In the genomic region with DNA sequence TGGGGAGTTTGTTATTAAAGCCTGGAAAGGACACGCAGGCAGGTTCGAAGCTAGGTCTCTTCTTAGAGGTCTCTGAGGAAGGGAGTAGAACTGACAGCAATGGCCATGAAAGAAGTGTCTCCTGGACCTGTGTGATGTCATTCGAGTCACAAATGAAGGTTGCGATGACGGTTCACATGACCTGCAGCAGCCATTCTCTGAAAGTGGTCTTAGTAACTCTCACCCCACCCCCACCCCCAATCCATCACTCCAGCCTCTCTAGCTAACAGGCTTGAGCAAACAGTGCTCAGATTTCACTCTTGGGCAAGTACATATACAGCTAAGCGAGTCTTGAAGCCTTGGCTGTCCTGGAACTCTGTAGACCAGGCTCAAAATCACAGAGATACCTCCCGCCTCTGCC, we compare ENCODE assay signal across 7 mouse cellular contexts. TPM values are rescaled to one million over a fixed set of nuclear protein-coding genes. Genes with fewer than 3 reads are reported as not detected.
DNase-seq lines count a peak whose midpoint lies in the region; ATAC-seq and TF ChIP-seq lines count a peak whose summit lies in the region.

No protein-coding gene starts in this region.

- peaks cover 32% of the 10 kb centered on the region for H3K4me1 ChIP-seq in megakaryocyte, embryonic 14.5 days
- peaks cover 8% of the 10 kb centered on the region; the same call in 1 of the 2 replicates for H3K4me1 ChIP-seq in forebrain, embryonic 16.5 days (replicated peaks; ENCODE audit: control insufficient read depth, insufficient read depth, low read length)
- peaks cover 6 to 21% of the 10 kb centered on the region in 2 experiments for H3K4me1 ChIP-seq in liver, embryonic 14.5 days (replicated peaks; ENCODE audit: control insufficient read depth in 2 of 2, insufficient read depth in 2 of 2, low read length in 1 of 2)

- ATAC-seq in megakaryocyte, adult 5-6 weeks (ENCODE audit: poor library complexity, severe bottlenecking): no peak
- no peak for ATAC-seq in forebrain, embryonic 16.5 days
- ATAC-seq in liver, embryonic 14.5 days (ENCODE audit: insufficient read depth): no peak
- no peak for ATAC-seq in monocyte, adult 5-6 weeks (replicated peaks; ENCODE audit: insufficient number of reproducible peaks, low FRiP score, low TSS enrichment, poor library complexity, severe bottlenecking)

- no peaks in the 10 kb centered on the region for H3K27me3 ChIP-seq in megakaryocyte, embryonic 14.5 days (replicated peaks)
- H3K27me3 ChIP-seq in forebrain, embryonic 16.5 days (replicated peaks; ENCODE audit: control insufficient read depth, insufficient read depth, low read length): no peaks in the 10 kb centered on the region
- H3K27me3 ChIP-seq in liver, embryonic 14.5 days (ENCODE audit: control insufficient read depth, insufficient read depth, low read length): no peaks in the 10 kb centered on the region

- DNase-seq in liver, embryonic 14.5 days (ENCODE audit: low read depth in 3 of 3, low spot score in 3 of 3): no peak
- DNase-seq in cerebellum, postnatal 10 days: no peak
- no peak for DNase-seq in spleen, adult 18-20 months

- TF ChIP-seq CTCF in liver, embryonic 14.5 days (IDR thresholded peaks at IDR 0.05; ENCODE audit: low read depth): no peak

- no peak overlapping the region for H3K27ac ChIP-seq in forebrain, embryonic 16.5 days (ENCODE audit: low read length)
- peak overlapping the region; percentile 44 for H3K27ac ChIP-seq in liver, embryonic 14.5 days

- H3K9me3 ChIP-seq in megakaryocyte, embryonic 14.5 days: peaks cover 18% of the 10 kb centered on the region
- H3K9me3 ChIP-seq in forebrain, embryonic 16.5 days (ENCODE audit: control insufficient read depth, low read length): no peaks in the 10 kb centered on the region
- no peaks in the 10 kb centered on the region for H3K9me3 ChIP-seq in liver, embryonic 14.5 days (ENCODE audit: control insufficient read depth, low read length)

- peak overlapping the region; percentile 94 for H3K4me3 ChIP-seq in megakaryocyte, embryonic 14.5 days (replicated peaks)
- H3K4me3 ChIP-seq in forebrain, embryonic 16.5 days (replicated peaks; ENCODE audit: low read length): no peak overlapping the region; the same call in 1 of the 2 replicates
- H3K4me3 ChIP-seq in liver, embryonic 14.5 days (ENCODE audit: insufficient read depth in 1 of 2, low read depth in 2 of 2, low read length in 2 of 2): peak overlapping the region; percentile 63 to 77; a peak in 3 of 4 replicates

- peak overlapping the region; percentile 87; the same call in 1 of the 2 replicates for H3K4me2 ChIP-seq in forebrain, embryonic 16.5 days (ENCODE audit: low read length)
- H3K4me2 ChIP-seq in liver, embryonic 14.5 days (ENCODE audit: low read depth): peak overlapping the region; percentile 91

- H3K9ac ChIP-seq in forebrain, embryonic 16.5 days (replicated peaks; ENCODE audit: low read depth, low read length): no peak overlapping the region
- peak overlapping the region; percentile 65 for H3K9ac ChIP-seq in liver, embryonic 14.5 days (replicated peaks)

- 78% methylated on average over 7 of the region's 7 CpGs for WGBS in forebrain, embryonic 16.5 days
- WGBS in liver, embryonic 14.5 days (ENCODE audit: insufficient replicate concordance): 41% methylated on average over 7 of the region's 7 CpGs

- H3K36me3 ChIP-seq in megakaryocyte, embryonic 14.5 days (replicated peaks; ENCODE audit: low read length): peaks cover 31% of the 10 kb centered on the region
- no peaks in the 10 kb centered on the region for H3K36me3 ChIP-seq in forebrain, embryonic 16.5 days (ENCODE audit: control insufficient read depth, insufficient read depth)
- no peaks in the 10 kb centered on the region for H3K36me3 ChIP-seq in liver, embryonic 14.5 days (replicated peaks; ENCODE audit: control insufficient read depth, insufficient read depth, low read depth)

- no peak for TF ChIP-seq EP300 in liver, embryonic 14.5 days (IDR thresholded peaks at IDR 0.05; ENCODE audit: low read depth)

RNA-seq across cellular contexts. Expression of a gene that starts 0.4 kb away (rescaled TPM):
- polyA plus RNA-seq in megakaryocyte, embryonic 14.5 days (2012; ENCODE audit: insufficient read depth, low replicate concordance): 8.4 and 20.3 TPM in 2 replicates
- total RNA-seq in megakaryocyte, adult 5-6 weeks (2015): 101 and 111 TPM in 2 replicates
- total RNA-seq in megakaryocyte, adult 5-6 weeks (2017): 63.9 and 70.8 TPM in 2 replicates
- polyA plus RNA-seq in forebrain, embryonic 16.5 days (2015; fragmentation: Nextera tagmentation; extraction: Ambion mirVana): 14.4 and 17.4 TPM in 2 replicates
- polyA plus RNA-seq in liver, embryonic 14.5 days (2012; rRNA removed): 15.5 and 18.7 TPM in 2 replicates
- 37.7 and 37.9 TPM in 2 replicates for polyA plus RNA-seq in liver, embryonic 14.5 days (2014; fragmentation: Nextera tagmentation; extraction: Ambion mirVana)
- total RNA-seq in monocyte, adult 5-6 weeks (2017): 47.3 to 59.4 TPM (median 52.0 TPM) in 3 replicates

RNA-seq across cellular contexts. Expression of a gene that starts 25.8 kb away (rescaled TPM):
- polyA plus RNA-seq in megakaryocyte, embryonic 14.5 days (2012; ENCODE audit: insufficient read depth, low replicate concordance): 16.1 and 48.0 TPM in 2 replicates
- total RNA-seq in megakaryocyte, adult 5-6 weeks (2015): 20.2 and 29.5 TPM in 2 replicates
- 21.3 and 25.7 TPM in 2 replicates for total RNA-seq in megakaryocyte, adult 5-6 weeks (2017)
- 26.5 and 32.5 TPM in 2 replicates for polyA plus RNA-seq in forebrain, embryonic 16.5 days (2015; fragmentation: Nextera tagmentation; extraction: Ambion mirVana)
- 26.1 and 30.4 TPM in 2 replicates for polyA plus RNA-seq in liver, embryonic 14.5 days (2012; rRNA removed)
- polyA plus RNA-seq in liver, embryonic 14.5 days (2014; fragmentation: Nextera tagmentation; extraction: Ambion mirVana): 39.8 and 47.3 TPM in 2 replicates
- total RNA-seq in monocyte, adult 5-6 weeks (2017): 21.0 to 38.4 TPM (median 29.3 TPM) in 3 replicates

RNA-seq across cellular contexts. Expression of a gene that starts 25.9 kb away (rescaled TPM):
- polyA plus RNA-seq in megakaryocyte, embryonic 14.5 days (2012; ENCODE audit: insufficient read depth, low replicate concordance): 11.4 TPM in 1 of 2 replicates, not detected in the other
- total RNA-seq in megakaryocyte, adult 5-6 weeks (2015): 49.4 and 54.0 TPM in 2 replicates
- total RNA-seq in megakaryocyte, adult 5-6 weeks (2017): 48.3 and 53.8 TPM in 2 replicates
- 73.7 and 81.4 TPM in 2 replicates for polyA plus RNA-seq in forebrain, embryonic 16.5 days (2015; fragmentation: Nextera tagmentation; extraction: Ambion mirVana)
- polyA plus RNA-seq in liver, embryonic 14.5 days (2012; rRNA removed): 8.6 and 15.8 TPM in 2 replicates
- polyA plus RNA-seq in liver, embryonic 14.5 days (2014; fragmentation: Nextera tagmentation; extraction: Ambion mirVana): 14.7 and 16.1 TPM in 2 replicates
- 34.5 to 51.7 TPM (median 50.6 TPM) in 3 replicates for total RNA-seq in monocyte, adult 5-6 weeks (2017)
